Mouse (Mus musculus): ENCODE results near the gene Tfe3. TPM values are rescaled to one million over a fixed set of nuclear protein-coding genes. Genes with fewer than 3 reads are reported as not detected.
A peak's percentile ranks its signal among the peaks of the same experiment; 100 is the strongest.

The Tfe3 gene
- polyA plus RNA-seq, 1 experiment from 2014 or later, result 19.0 TPM

GRCm38 (mm10) chrX:7765764-7766163 is 3.4 kb downstream of the Tfe3 start:
- 0 out of 2 replicates have a peak, but pooled peaks have one; percentile 26 for ATAC-seq
- no peak overlapping the region for H3K27ac ChIP-seq (ENCODE audit: low read length)
- 11% methylated on average over 11 of the region's 11 CpGs for WGBS

DNA sequence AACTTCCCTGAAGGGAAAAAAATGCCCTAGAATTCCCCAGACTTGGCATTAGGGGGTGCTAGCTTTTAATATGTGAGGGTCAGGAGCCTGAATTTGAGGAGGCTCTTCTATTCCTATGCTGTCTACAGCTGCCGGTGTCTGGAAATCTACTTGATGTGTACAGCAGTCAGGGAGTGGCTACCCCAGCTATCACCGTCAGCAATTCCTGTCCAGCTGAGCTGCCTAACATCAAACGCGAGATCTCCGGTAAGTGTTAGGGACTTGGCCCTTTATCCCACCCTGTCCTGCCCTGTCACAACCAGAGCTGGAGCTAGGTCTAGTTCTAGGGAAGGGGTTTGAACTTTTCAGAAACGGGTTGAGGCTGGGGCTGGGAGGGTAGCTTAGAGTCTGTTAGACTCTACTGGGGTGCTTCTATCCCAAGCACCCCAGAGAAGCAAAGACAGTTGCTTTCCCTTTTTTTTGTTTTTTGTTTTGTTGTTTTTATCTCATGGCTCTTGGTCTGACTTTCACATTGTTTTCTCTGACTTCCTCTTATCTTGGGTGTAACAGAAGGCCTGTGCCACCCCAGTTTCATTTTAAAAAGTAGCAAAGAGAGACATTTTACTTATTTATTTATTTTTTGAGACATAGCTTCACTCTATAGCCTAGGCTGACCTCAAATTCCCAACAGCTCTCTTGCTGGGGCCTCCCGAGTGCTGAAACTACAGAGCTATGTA is 7.1 kb downstream of the Tfe3 start:
- no peak for ATAC-seq
- H3K9ac ChIP-seq (ENCODE audit: low read depth, low read length), result no peak overlapping the region
- H3K4me2 ChIP-seq (ENCODE audit: low read length), result no peak overlapping the region
- no peak overlapping the region for H3K27ac ChIP-seq (ENCODE audit: low read length)
- H3K27me3 ChIP-seq (ENCODE audit: control insufficient read depth, insufficient read depth, low read depth, low read length), result no peaks in the 10 kb centered on the region
- H3K36me3 ChIP-seq (ENCODE audit: control insufficient read depth, insufficient read depth, low read length), result peaks cover 6% of the 10 kb centered on the region; the same call in 1 of the 2 replicates
- H3K4me3 ChIP-seq (ENCODE audit: low read depth, low read length), result no peak overlapping the region
- peaks cover 13% of the 10 kb centered on the region for H3K4me1 ChIP-seq (ENCODE audit: control insufficient read depth, insufficient read depth, low read length)
- WGBS, result 90% methylated on average over 7 of the region's 7 CpGs
- H3K9me3 ChIP-seq (replicated peaks; ENCODE audit: control insufficient read depth, low read length, poor library complexity, severe bottlenecking), result no peaks in the 10 kb centered on the region

More at GRCm38 (mm10) chrX:7765764-7766163, 3.4 kb downstream of the Tfe3 start:
- Histone ChIP-seq H3K9ac (ENCODE audit: low read depth, low read length) (peak overlapping the region; percentile 46), H3K36me3 (ENCODE audit: control insufficient read depth, insufficient read depth, low read length) (peaks cover 2% of the 10 kb centered on the region; the same call in 1 of the 2 replicates), H3K4me1 (ENCODE audit: control insufficient read depth, insufficient read depth, low read length) (peaks cover 22% of the 10 kb centered on the region), H3K27me3 (ENCODE audit: control insufficient read depth, insufficient read depth, low read depth, low read length) (no peaks in the 10 kb centered on the region), H3K9me3 (replicated peaks; ENCODE audit: control insufficient read depth, low read length, poor library complexity, severe bottlenecking) (no peaks in the 10 kb centered on the region), H3K4me3 (ENCODE audit: low read depth, low read length) (peak overlapping the region; percentile 59), H3K4me2 (ENCODE audit: low read length) (peak overlapping the region; percentile 69)

GRCm38 (mm10) chrX:7772766-7773165 is 10.4 kb downstream of the Tfe3 start:
- no peak overlapping the region for H3K27ac ChIP-seq (ENCODE audit: low read length)
- no peak overlapping the region for H3K4me3 ChIP-seq (ENCODE audit: low read depth, low read length)
- WGBS, result 58% methylated on average over 2 of the region's 2 CpGs
- no peaks in the 10 kb centered on the region for H3K27me3 ChIP-seq (ENCODE audit: control insufficient read depth, insufficient read depth, low read depth, low read length)
- no peaks in the 10 kb centered on the region for H3K9me3 ChIP-seq (replicated peaks; ENCODE audit: control insufficient read depth, low read length, poor library complexity, severe bottlenecking)
- peaks cover 6% of the 10 kb centered on the region; the same call in 1 of the 2 replicates for H3K36me3 ChIP-seq (ENCODE audit: control insufficient read depth, insufficient read depth, low read length)
- no peak overlapping the region for H3K4me2 ChIP-seq (ENCODE audit: low read length)
- no peak for ATAC-seq
- no peaks in the 10 kb centered on the region for H3K4me1 ChIP-seq (ENCODE audit: control insufficient read depth, insufficient read depth, low read length)
- no peak overlapping the region for H3K9ac ChIP-seq (ENCODE audit: low read depth, low read length)

GRCm38 (mm10) chrX:7775501-7776205 is 13.3 kb downstream of the Tfe3 start:
- Histone ChIP-seq H3K9ac (ENCODE audit: low read depth, low read length) (no peak overlapping the region), H3K4me1 (ENCODE audit: control insufficient read depth, insufficient read depth, low read length) (no peaks in the 10 kb centered on the region), H3K4me2 (ENCODE audit: low read length) (no peak overlapping the region), H3K27me3 (ENCODE audit: control insufficient read depth, insufficient read depth, low read depth, low read length) (no peaks in the 10 kb centered on the region), H3K9me3 (replicated peaks; ENCODE audit: control insufficient read depth, low read length, poor library complexity, severe bottlenecking) (no peaks in the 10 kb centered on the region), H3K27ac (ENCODE audit: low read length) (no peak overlapping the region), H3K4me3 (ENCODE audit: low read depth, low read length) (no peak overlapping the region), H3K36me3 (ENCODE audit: control insufficient read depth, insufficient read depth, low read length) (peaks cover 5% of the 10 kb centered on the region; the same call in 1 of the 2 replicates)
- ATAC-seq, result no peak
- WGBS, result 71% methylated on average over 9 of the region's 9 CpGs

GRCm38 (mm10) chrX:7776329-7777082 is 14.1 kb downstream of the Tfe3 start:
- H3K27me3 ChIP-seq (ENCODE audit: control insufficient read depth, insufficient read depth, low read depth, low read length), result no peaks in the 10 kb centered on the region
- H3K9me3 ChIP-seq (replicated peaks; ENCODE audit: control insufficient read depth, low read length, poor library complexity, severe bottlenecking), result no peaks in the 10 kb centered on the region
- peak; percentile 70; the same call in 1 of the 2 replicates for ATAC-seq
- no peak overlapping the region for H3K27ac ChIP-seq (ENCODE audit: low read length)
- H3K4me1 ChIP-seq (ENCODE audit: control insufficient read depth, insufficient read depth, low read length), result no peaks in the 10 kb centered on the region
- no peak overlapping the region for H3K4me3 ChIP-seq (ENCODE audit: low read depth, low read length)
- 0 out of 2 replicates have a peak, but pooled peaks cover 3% of the 10 kb centered on the region for H3K36me3 ChIP-seq (ENCODE audit: control insufficient read depth, insufficient read depth, low read length)
- no peak overlapping the region for H3K4me2 ChIP-seq (ENCODE audit: low read length)
- H3K9ac ChIP-seq (ENCODE audit: low read depth, low read length), result no peak overlapping the region
- 50% methylated on average over 8 of the region's 8 CpGs for WGBS

DNA sequence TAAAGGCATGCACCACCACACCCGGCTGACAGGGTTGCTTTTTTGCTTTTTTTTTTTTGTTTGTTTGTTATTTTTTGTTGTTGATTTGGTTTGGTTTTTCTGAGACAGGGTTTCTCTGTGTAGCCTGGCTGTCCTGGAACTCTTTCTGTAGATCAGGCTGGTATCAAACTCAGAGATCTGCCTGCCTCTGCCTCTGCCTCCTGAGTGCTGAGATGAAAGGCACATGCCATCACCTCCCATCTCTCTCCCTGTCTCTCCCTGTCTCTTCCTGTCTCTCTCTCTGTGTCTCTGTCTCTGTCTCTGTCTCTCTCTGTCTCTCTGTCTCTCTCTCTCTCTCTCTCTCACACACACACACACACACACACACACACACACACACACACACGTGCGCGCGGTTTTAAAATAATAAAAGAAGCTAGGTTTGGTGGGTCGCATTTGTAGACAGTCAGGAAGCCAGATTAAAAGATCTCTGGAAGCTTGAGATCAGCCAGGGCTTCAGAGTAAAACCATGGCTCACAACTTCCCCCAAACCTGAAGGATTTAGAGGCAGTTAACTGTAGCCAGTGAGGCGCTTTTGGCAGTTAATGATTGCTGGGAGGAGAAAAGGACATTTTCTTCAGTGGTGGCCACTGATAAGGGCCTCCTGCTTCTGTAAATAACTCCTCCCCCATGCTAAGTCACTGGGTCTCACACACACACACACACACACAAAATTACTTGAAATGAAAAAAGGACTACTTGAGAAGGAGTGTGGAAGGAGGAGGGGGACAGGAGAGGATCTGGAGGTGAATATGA is 16.3 kb downstream of the Tfe3 start:
- ATAC-seq, result no peak
- Histone ChIP-seq H3K4me3 (ENCODE audit: low read depth, low read length) (no peak overlapping the region), H3K27ac (ENCODE audit: low read length) (no peak overlapping the region), H3K36me3 (ENCODE audit: control insufficient read depth, insufficient read depth, low read length) (0 out of 2 replicates have a peak, but pooled peaks cover 3% of the 10 kb centered on the region), H3K27me3 (ENCODE audit: control insufficient read depth, insufficient read depth, low read depth, low read length) (no peaks in the 10 kb centered on the region), H3K4me2 (ENCODE audit: low read length) (no peak overlapping the region), H3K4me1 (ENCODE audit: control insufficient read depth, insufficient read depth, low read length) (no peaks in the 10 kb centered on the region), H3K9me3 (replicated peaks; ENCODE audit: control insufficient read depth, low read length, poor library complexity, severe bottlenecking) (no peaks in the 10 kb centered on the region), H3K9ac (ENCODE audit: low read depth, low read length) (no peak overlapping the region)
- WGBS, result 72% methylated on average over 7 of the region's 7 CpGs

GRCm38 (mm10) chrX:7779294-7779693 is 16.9 kb downstream of the Tfe3 start:
- Histone ChIP-seq H3K9ac (ENCODE audit: low read depth, low read length) (no peak overlapping the region), H3K9me3 (replicated peaks; ENCODE audit: control insufficient read depth, low read length, poor library complexity, severe bottlenecking) (no peaks in the 10 kb centered on the region), H3K27me3 (ENCODE audit: control insufficient read depth, insufficient read depth, low read depth, low read length) (no peaks in the 10 kb centered on the region), H3K36me3 (ENCODE audit: control insufficient read depth, insufficient read depth, low read length) (no peaks in the 10 kb centered on the region), H3K27ac (ENCODE audit: low read length) (no peak overlapping the region), H3K4me1 (ENCODE audit: control insufficient read depth, insufficient read depth, low read length) (no peaks in the 10 kb centered on the region), H3K4me2 (ENCODE audit: low read length) (no peak overlapping the region), H3K4me3 (ENCODE audit: low read depth, low read length) (no peak overlapping the region)
- ATAC-seq, result no peak
- 29% methylated on average over 3 of the region's 3 CpGs for WGBS

- Histone ChIP-seq H3K27me3 (ENCODE audit: control insufficient read depth, insufficient read depth, low read depth, low read length) (no peaks in the 10 kb centered on the region), H3K4me1 (ENCODE audit: control insufficient read depth, insufficient read depth, low read length) (no peaks in the 10 kb centered on the region), H3K9ac (ENCODE audit: low read depth, low read length) (no peak overlapping the region), H3K9me3 (replicated peaks; ENCODE audit: control insufficient read depth, low read length, poor library complexity, severe bottlenecking) (no peaks in the 10 kb centered on the region), H3K4me3 (ENCODE audit: low read depth, low read length) (no peak overlapping the region), H3K27ac (ENCODE audit: low read length) (no peak overlapping the region), H3K36me3 (ENCODE audit: control insufficient read depth, insufficient read depth, low read length) (no peaks in the 10 kb centered on the region), H3K4me2 (ENCODE audit: low read length) (no peak overlapping the region)
- 84% methylated on average over 4 of the region's 4 CpGs for WGBS
- ATAC-seq, result no peak
Measured at GRCm38 (mm10) chrX:7782603-7783092, 20.3 kb downstream of the Tfe3 start.

Measured in midbrain, embryonic 16.5 days (tissue).